Mouse (Mus musculus): ENCODE data around the gene Ncam1.

- TF ChIP-seq EP300 (IDR thresholded peaks at IDR 0.05; ENCODE audit: insufficient read depth, low read depth, low read length) (no peak), POLR2A (IDR thresholded peaks at IDR 0.05; ENCODE audit: insufficient read depth, low read length) (no peak)
Measured at GRCm38 (mm10) chr9:49744286-49744685, 54.4 kb downstream of the Ncam1 start.
